Mouse (Mus musculus) cerebellum, adult 9-11 months (tissue): ENCODE measurements around the gene Lsr.

Experiments
- DNase-seq: peaks from one replicate; pipeline ENCODE4 v3.0.0; 2022

Gene Lsr

DNA sequence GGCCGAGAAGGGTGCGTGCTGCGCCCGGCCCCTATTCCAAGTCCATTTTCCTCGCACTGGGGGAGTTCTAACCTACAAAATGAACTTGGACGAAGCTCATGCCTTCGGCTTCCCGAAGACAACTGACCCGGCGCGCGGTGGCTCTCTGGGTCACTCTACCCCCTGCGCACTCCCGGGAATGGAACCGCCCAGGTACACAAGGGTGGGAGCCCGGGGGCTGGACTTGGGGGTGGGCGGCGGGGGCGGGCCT lies at the start of gene Lsr:
Gene Lsr (minus strand): TSS at position 214 of the 250 bp plus-strand sequence.
- no peak for DNase-seq

DNA sequence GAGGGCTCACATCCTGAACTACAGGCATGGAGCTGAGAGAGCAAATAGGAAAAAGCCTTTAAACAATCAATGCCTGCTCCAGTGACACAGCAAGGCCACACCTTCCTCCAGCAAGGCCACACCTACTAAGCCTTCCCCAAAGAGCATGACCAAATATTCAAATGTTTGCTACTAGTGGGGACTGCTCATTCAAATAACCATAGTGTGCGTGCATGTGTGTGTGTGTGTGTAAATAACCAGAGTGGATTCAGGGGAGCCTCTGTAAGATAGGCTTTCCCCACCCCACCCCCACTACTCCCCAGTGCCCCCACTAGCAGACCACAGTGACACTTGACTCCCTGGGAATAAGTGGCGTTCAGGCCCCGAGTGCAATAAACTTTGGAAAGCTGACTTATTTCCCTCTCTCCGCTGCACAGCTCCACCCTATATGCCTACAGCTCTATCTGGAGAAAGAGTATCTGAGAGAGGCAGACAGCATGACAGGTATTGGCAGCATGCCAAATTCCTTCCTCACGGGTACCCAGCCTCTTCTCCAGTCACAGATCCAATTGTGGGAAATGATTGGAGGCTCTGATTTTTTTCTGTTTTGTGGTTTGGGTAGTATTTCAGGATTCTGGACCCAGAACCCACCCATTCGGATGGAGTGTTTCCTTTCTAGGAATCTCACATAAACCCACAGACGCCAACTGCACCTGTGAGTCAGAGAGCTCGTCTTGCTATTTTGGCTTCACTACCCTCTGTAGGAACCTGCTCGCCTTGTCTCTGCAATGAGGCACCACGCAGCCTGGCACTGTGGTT lies 44.0 kb upstream of the Lsr start:
- no peak for DNase-seq

DNA sequence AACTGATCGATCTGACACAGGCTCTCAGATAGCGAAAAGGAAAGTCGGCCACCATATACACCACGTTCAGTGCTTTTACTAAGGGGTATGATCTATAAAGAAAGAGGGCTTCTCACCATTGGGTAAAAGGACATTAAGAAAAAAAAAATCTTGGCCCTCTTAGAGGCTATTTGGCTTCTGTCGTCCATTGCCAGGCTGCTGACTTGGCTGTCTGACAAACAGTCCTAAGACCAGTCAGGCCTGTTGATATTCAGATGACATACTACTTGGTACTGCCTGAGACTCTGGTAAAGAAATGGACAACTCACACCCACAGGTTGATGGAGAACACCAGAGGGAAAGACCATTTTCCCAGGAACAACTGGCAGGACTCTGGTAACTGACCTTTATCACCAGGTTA lies 39.7 kb upstream of the Lsr start:
- no peak for DNase-seq

DNA sequence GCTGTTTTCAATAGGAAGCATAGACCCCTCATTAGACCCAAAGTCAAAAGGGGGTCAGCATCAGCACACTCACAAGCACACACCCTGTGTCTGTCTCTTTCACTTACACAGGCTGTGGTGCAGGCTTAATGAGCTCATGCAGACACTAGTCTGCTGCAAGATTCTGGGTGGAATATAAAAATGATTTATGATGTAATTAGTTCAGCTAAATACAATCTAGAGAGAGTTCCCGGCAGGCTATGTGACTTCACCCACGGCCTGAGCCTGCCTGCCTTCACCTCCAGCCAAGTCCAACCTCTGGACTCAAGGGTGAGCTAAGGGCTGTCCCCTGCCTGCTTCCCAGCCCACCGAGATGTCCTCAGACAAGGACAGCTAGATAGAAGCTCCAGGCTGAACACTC lies 35.6 kb upstream of the Lsr start:
- no peak for DNase-seq

DNA sequence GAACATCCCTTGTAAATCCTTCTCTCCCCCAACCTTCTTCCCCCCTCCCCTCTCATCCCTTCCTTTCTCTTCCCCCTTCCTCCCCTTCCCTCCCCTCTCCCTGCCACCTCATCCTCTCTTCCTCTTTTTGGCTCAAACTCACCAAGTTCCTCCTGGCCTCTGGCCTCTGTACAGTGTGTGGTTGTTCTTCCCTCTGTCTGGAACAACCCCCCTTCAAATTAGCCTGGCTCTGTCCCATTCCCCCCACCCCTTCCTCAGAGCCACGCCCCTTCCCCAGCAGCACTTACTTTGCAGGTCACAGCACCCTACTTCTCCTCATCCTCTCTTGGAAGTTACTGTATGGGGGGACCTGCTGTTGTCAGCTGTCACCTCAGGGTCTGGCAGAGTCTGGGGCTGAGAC lies 34.9 kb upstream of the Lsr start:
- DNase-seq: no peak

DNA sequence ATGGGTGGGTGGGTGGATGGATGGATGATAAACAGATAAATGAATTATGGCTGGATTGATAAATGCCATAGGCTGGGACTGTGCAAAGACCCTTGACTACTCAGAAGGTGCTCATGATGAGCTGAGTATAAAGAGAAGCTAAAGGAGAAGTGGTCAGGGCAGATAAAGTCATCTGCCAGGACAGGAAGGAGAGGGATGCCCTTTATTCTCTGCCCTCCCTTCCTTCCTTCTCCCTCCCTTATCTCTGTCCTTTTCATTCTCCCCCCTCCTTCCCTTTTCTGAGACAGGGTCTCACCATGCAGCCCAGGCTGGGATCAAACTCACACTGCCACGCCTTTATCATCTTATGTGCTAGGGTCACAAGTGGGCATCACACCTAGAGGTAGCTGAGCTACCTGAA lies 34.5 kb upstream of the Lsr start:
- no peak for DNase-seq

DNA sequence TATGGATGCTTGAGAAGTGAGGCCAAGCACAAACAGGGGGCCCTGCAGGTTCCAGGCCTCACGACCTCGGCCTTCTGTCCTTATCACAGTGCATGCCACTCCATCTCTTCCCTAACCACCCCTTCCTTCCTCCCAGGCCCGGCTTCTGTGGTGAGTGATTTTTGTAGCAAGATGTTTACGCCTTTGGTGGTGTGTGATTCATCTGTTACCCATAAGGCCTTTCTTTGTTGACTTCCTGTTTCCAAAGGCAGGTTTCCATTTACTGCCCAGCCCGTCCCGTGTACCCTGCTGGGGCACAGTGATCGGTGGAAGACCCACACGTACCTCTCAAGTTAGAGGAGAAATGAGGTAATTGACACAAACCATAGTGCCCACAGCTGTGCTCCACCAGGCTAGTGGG lies 29.4 kb upstream of the Lsr start:
- DNase-seq: no peak

DNA sequence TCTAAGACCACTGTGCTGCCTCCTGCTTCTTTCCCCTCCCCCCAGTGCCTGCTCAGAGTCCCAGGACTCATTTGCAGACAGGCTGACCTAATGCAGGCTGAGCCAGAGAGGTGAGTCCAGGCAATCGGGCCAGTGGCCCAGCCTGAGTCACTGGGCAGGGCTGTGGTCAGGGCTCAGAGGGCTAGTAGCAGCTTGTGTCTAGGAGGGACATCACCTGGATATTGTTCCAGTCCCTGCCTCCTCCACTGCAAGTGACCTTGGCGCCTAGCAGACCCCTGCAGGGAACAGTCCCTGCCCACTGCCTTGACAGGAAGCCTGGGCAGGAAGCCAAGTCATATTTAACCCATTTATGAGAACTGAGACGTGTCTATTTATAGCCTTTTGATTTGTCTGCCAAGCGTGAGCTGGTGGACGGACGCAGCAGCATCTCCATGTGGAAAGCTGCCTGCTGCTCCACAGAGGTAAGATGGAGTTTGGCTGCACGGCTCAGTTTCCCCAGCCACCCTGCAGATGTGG lies 27.3 kb upstream of the Lsr start:
- peak; percentile 40 for DNase-seq

DNA sequence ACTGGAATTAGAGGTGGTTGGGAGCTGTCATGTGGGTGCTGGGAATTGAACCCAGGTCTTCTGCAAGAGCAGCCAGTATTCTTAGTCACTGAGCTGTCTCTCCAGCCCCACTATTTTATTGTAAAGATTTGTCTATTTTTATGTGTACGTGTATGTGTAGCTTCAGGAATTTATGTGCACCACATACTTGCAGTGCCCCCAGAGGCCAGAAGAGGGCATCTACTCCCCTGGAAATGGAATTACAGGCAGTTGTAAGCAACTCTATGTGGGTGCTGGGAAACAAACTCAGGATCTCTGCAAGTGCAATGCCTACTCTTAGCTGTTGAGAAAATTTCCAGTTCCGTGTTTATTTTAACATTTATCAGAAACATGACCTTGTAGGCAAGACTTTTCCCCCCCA lies 23.2 kb upstream of the Lsr start:
- no peak for DNase-seq

DNA sequence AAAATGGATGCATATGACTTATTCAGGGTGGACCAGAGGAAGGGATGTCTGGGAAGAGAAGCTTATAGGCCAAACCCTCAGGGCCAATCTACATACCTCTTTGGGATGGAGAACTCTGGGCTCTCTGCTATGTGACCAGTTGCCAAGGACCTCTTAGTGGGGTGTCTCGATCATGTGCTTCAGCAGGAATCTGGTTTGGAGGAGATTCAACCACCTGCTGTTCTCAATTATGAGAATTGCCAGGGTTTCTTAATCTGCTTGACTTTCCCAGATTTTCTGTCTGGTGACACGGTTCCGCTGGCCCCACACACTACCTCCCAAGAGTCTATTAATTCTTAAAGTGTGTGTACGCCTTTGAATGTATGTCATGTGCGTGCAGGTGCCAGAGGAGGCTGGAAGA lies 20.7 kb upstream of the Lsr start:
- DNase-seq: no peak

DNA sequence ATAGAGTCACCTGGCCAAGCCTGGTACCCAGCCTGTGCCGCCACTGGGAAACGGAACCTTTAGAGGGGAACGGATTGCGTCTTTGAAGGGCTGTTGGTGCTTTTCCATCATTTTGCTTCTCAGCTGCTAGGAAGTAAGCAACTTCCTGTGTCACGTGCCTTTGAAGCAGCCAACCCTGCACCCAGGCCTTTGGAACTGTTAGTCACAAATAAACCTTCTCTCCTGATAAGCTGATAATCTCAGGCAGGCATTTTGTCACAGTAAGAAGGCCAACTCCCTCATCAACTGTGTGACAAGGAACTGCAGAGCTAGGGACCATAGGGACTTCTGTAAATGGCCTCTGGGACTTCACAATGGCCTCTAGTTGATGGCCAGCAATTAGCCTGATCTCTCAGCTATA lies 18.9 kb upstream of the Lsr start:
- no peak for DNase-seq

DNA sequence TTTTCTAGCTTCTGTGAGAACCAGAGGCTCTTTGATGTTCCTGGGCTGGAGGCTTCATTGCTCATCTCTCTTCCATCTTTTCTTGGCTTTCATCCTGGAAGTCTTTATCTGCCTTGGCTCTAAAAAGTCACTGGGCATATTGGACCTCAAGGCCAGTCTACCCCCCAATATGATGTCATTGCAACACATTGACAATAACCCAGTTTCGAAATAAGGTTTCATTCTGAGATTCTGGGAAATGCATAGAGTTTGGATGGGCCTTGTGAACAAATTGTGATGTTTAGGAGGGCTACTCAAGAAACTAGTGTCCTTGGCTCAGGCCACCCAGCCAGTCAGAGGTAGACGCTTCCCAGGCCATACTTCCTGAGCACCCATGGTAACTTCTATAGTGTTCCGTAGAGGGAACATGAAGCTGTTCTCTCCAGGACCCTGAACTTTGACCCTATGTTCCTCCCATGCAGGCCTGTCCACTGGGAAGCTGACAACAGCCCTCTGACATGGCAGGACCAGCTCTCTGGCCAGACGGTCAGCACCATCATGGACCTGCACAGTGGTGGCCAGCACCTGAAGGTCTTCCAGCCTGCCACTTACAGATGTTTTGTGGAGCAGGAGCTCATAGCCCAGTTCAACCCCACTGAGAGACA lies 15.4 kb upstream of the Lsr start:
- no peak for DNase-seq

DNA sequence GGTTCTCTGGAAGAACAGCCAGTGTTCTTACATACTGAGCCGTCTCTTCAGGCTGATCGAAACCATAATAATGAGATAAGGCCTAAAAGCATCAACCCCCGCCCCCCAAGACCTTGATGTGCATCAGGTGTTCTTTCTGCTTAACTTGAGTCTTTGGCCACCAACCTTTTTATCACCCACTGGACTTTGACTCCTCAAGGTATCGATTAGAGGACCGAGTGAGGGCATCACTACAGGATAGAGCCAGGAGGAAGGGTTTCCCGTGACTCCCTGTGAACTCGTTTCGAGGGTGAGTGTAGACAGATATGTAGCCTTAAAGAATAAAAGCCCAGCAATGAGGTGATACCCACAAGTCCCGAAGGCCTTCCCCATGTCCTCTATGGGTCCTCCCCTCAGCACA lies 12.1 kb upstream of the Lsr start:
- DNase-seq: no peak

DNA sequence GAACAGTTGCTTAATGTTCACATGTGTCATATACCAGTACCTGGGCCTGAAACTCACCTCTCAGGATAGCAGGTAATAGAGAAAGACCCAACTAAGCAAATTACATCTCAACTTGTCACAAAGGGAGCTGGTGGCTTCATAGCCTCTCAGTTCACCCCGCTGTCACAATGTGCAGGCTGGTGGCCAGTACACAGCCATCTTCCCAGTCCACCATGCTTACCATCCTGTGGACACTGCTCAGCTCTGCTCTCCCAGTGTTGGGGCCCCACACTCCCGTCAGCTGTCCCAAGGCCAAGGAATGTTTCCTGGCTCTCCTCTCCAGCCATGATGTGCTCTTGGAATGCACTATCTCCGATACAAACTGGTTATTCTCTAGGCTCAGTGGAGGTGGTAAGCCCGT lies 8.4 kb upstream of the Lsr start:
- DNase-seq: no peak

DNA sequence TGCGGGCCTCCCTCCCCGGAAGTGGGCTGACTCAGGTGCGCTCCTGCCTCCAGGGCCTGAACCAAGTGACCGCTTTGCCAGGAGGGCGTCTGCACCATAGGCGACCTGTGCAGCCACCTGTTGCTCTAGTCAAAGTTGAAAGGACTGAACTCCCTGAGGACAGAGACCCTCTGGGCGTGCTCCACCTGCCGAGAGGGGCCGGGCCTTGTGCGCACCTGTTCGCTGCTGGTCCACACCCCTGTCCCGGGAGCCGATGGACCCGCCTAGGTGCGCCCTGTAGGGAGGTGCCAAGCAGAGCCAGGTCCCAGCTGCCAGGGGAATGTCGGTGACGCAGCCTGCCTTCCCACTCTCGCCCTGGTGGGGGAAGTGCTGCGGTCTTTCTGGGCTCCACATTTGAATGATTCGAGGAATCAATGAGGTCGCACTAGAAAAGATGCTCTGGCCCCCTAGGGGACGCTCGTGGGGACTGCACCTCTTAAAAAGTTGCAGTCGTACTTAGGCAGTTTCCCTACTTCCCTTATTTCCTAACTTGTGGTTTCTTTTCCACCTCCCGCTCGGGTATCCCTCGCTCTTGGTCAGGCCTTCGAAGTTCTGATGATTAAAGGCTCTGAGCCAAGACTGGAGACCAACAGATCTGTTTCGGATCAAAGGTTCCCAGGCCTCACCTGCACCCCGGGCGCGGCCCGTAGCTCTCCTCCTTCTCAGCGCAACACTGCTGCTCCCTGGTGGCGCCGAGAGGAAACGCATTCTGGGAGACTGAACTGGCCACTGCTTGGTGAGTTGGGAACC lies 431 bp upstream of the Lsr start, which contains the start of gene Fam187b:
Gene Fam187b (plus strand): TSS at position 290 of the 789 bp plus-strand sequence.
- DNase-seq: peak; percentile 75

DNA sequence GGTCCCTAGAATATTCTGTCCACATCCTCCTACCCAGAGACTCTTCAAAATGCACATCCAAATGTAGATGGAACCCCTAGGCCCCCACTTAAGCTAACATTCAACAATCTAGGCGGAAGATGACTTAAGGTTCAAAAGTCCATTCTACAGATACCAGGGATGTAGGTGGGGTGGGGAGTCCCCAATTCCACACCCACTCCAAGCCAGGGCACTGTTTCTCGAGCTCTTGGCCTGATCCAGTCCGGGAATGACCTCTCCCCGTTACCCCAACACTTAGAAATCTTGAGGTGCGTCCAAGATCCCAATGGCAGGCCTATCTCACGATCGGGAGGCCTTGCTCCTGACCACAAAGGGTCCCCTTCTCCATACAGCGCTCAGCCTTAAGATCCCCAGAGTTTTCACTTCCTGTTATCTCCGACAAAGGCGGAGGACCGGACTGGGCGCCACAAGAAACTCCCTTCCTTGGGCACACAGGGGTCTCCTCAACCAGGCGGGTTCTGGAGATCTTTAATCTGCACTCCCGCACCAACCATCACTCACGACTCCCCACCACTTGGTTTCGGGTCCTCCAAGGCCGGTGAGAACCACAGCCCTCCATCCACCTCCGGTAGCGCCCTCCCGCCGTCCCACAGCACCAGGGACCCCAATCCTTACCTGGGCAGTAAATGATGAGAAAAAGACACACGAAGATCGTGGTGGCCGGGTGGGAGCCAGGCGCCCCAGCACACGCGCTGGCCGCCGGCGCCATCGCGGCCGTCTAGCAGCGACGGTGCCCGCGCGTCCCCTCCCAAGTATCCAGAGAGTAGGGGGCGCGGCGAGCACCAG lies 626 bp downstream of the Lsr start:
- DNase-seq: no peak

DNA sequence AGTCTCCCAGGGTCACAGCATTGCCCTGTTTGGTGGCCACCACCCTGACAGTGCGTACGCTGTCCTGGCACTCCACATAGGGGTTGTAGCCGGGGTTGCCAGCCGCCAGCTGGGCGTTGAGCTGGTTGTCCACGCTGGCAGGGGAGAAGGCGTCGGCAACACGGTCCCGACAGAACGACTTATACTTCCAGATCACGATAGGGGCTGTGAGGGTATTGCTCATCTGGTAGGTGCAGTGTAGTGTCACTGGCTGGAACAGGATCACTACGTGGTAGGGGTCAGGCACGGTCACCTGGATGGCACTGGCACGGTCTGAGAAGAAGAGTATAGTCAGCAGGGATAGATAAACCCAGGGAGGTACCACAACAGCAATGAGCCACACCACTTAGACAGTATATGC lies 1.4 kb downstream of the Lsr start:
- no peak for DNase-seq

DNA sequence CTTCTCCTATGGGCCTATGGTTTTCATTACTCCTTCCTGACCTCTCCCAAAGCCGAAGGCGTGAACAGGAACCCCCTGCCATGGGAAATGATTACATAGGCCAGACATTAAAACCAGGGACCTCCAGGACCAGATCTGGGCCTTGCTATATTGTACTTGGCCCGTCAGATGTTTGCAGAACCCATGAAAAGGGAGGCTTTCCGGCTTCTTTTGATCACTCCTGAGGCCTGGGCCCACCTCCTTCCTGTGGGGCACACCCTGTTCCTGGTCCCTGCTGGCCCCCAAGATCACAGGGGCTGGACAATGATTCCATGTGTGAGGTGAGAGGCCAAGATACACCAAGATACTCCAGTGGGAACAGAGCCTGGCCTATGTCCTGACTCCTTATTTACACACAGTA lies 4.1 kb downstream of the Lsr start:
- DNase-seq: no peak

DNA sequence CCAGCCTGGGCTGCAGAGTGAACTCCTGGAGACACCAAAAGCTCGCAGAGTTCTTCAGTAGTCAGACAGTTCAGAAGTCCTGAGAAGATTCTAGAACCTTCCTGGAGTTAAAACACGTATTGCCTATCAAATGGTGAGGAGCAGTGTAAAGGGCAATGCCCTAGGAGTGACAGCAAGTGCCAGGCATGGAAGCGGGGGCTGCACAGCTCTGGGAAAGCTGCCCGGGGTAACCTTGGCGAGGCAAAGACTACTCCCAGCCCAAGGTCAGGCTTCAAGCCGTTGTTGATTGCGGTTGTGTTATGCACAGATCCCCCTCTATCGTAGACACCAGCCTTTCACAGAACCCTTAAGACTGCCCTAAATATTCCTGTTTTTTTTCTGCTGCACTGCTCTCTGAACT lies 4.7 kb downstream of the Lsr start:
- DNase-seq: no peak

DNA sequence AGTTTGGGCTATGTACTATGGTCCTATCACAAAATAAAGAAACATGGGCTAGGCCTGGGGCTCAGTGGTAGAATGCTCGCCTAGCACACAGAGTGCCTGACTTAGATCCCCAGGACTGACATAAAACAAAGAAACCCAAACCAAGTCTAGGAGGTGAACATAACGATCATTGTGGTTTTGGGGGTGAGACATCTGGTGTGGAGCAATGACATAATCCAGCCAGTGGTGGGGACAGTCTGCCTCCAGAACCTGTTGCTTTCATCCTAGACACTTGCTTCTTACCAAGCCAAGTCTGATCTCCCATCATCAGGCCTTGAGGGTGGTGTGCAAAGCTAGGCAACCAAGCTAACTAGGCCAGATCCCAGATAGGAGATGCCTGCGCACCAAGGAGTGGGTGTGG lies 6.6 kb downstream of the Lsr start:
- DNase-seq: no peak

DNA sequence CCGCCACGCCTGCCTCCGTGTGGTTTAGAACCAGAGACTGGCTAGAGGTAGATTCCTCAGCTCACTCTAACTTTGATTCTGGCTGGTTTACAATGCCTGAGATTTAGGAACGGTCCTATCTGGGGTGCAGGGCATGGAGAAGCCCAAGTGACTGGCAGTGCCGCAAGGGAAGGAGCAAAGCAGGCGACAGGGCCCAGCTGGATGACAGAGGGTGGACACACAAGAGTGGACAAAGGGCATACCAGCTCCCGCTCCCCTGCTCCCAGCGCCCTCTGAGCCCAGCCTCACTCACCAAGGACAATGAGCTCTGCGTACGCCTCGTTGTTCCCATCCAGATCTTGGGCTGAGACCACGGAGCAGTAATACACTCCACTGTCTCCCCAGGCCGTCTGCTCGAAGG lies 7.6 kb downstream of the Lsr start:
- no peak for DNase-seq

DNA sequence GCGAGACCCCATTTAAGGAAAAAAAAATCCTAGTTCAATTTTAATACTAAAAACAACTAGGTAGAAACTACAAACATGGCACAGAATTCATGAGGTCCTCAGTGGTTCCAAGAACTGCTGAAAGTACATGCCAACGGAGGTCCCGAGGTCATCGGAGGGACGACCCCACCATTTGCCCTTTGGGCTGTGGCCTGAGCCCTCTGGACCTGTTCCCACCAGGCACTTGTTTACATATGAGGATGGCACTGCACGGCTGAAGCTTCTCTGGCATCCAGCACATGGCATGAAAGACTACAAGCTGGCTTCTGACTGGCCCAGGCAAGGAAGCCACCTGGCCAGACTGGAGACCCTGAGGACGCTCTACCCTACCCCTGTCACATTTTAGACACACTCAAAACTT lies 8.9 kb downstream of the Lsr start:
- no peak for DNase-seq

DNA sequence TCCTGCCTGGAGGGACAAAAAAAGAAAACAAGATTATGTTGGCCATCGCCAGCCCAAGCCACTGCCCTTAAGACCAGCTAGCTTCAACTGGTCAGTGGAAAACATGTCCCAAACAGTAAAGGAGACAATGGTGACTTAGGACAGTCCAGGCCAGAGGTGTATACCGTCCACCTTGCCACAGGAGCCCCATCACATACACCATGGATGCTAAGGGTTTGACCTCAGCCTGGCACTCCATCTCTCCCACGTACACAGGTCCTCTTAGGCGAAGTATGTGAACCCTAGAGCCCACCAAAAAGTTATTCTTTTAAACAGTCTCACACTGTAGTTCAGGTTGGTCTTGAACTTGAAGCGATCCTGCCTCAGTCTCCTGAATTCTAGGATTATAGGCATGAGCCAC lies 10.4 kb downstream of the Lsr start:
- DNase-seq: no peak
